Mouse (Mus musculus): ENCODE results near the gene Olfr462. TPM values are rescaled to one million over a fixed set of nuclear protein-coding genes. Genes with fewer than 3 reads are reported as not detected.

The Olfr462 gene
- polyA plus RNA-seq, 1 experiment from 2014 or later = not detected

DNA sequence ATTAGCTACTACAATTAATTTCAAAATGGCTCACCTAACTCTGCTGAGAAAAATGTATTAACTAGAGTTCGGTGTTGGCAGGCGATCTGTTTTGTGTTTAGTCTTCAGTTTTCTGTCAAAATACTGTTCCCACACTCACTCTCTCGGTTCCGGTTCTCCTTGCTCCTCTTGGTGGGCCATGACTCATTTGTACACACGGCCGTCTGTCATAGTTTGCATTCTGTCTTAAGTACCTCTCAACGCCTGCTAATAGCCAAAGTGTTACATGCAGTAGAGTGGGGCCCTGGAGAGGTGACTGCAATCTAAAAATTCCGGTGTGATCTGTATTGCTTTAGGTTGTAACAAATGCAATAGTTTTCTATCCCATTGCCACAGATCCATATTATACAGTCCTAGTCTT lies 51.4 kb downstream of the Olfr462 start:
- no peaks in the 10 kb centered on the region for H3K27me3 ChIP-seq (ENCODE audit: control insufficient read depth, insufficient read depth, low read length)
- ATAC-seq (ENCODE audit: insufficient number of reproducible peaks, insufficient read depth, low FRiP score, low read depth) = no peak
- 66% methylated on average over 8 of the region's 8 CpGs for WGBS
- no peaks in the 10 kb centered on the region for H3K36me3 ChIP-seq (ENCODE audit: control insufficient read depth, insufficient read depth, low read length)
- no peaks in the 10 kb centered on the region for H3K9me3 ChIP-seq (ENCODE audit: control insufficient read depth, low read depth, low read length)
- no peaks in the 10 kb centered on the region for H3K4me1 ChIP-seq (ENCODE audit: control insufficient read depth, insufficient read depth, low read length)
- no peak overlapping the region for H3K9ac ChIP-seq (replicated peaks; ENCODE audit: low read depth, low read length)
- H3K4me2 ChIP-seq (replicated peaks; ENCODE audit: low read depth, low read length) = no peak overlapping the region
- H3K27ac ChIP-seq (ENCODE audit: low read length) = no peak overlapping the region
- H3K4me3 ChIP-seq (ENCODE audit: low read depth, low read length) = no peak overlapping the region

Other genes starting within 250 kb of the Olfr462 start
- 19.7 and 20.2 TPM in 2 replicates for gene Rnf43, start 229.5 kb downstream of the Olfr462 start, polyA plus RNA-seq (2014; fragmentation: Nextera tagmentation; extraction: Ambion mirVana)
- 133 and 151 TPM in 2 replicates for gene Supt4a, start 154.7 kb downstream of the Olfr462 start, polyA plus RNA-seq (2014; fragmentation: Nextera tagmentation; extraction: Ambion mirVana)
- 3.1 TPM in 2 replicates for gene Tspoap1, start 131.7 kb downstream of the Olfr462 start, polyA plus RNA-seq (2014; fragmentation: Nextera tagmentation; extraction: Ambion mirVana)
- gene Mpo, start 98.7 kb downstream of the Olfr462 start, polyA plus RNA-seq (2014; fragmentation: Nextera tagmentation; extraction: Ambion mirVana) = 2.5 and 5.0 TPM in 2 replicates
- 0.14 and 0.25 TPM in 2 replicates for gene Lpo, start 64.0 kb downstream of the Olfr462 start, polyA plus RNA-seq (2014; fragmentation: Nextera tagmentation; extraction: Ambion mirVana)
- 14.6 and 14.7 TPM in 2 replicates for gene Mks1, start 39.1 kb downstream of the Olfr462 start, polyA plus RNA-seq (2014; fragmentation: Nextera tagmentation; extraction: Ambion mirVana)
- gene Epx, start 16.7 kb downstream of the Olfr462 start, polyA plus RNA-seq (2014; fragmentation: Nextera tagmentation; extraction: Ambion mirVana) = 0.25 and 0.32 TPM in 2 replicates
- gene Olfr463, start 5.1 kb upstream of the Olfr462 start, polyA plus RNA-seq (2014; fragmentation: Nextera tagmentation; extraction: Ambion mirVana) = not detected in 2 replicates
- gene Olfr464, start 28.7 kb upstream of the Olfr462 start, polyA plus RNA-seq (2014; fragmentation: Nextera tagmentation; extraction: Ambion mirVana) = not detected in 2 replicates
- 14.2 and 16.7 TPM in 2 replicates for gene Dynll2, start 95.3 kb upstream of the Olfr462 start, polyA plus RNA-seq (2014; fragmentation: Nextera tagmentation; extraction: Ambion mirVana)
- gene Srsf1, start 155.1 kb upstream of the Olfr462 start, polyA plus RNA-seq (2014; fragmentation: Nextera tagmentation; extraction: Ambion mirVana) = 345 and 362 TPM in 2 replicates
- gene Vezf1, start 176.0 kb upstream of the Olfr462 start, polyA plus RNA-seq (2014; fragmentation: Nextera tagmentation; extraction: Ambion mirVana) = 46.5 and 50.8 TPM in 2 replicates
- gene Cuedc1, start 205.8 kb upstream of the Olfr462 start, polyA plus RNA-seq (2014; fragmentation: Nextera tagmentation; extraction: Ambion mirVana) = 21.7 and 24.9 TPM in 2 replicates